Mouse (Mus musculus) mouse embryonic stem cell (cell line): ENCODE data around the gene Prr23a2.
"Not testable (repeated sequence)": the region's sequence is repeated elsewhere in the genome, so short reads cannot be mapped to it uniquely, and the experiment has no call there.

Source experiments
- in situ Hi-C, 2 experiments: fragments of 300-500 bp; cut with MboI; formaldehyde crosslinking; loops; 1 replicate in 1 of 2; 3 replicates in 1 of 2; pipeline ENCODE4 v1.14.3; 2019 to 2020; ENCODE audit warnings: low sequenced_read_pairs in 2 of 2, low pct_unique_long_range_greater_than_20kb in 1 of 2, mixed read lengths in 1 of 2; ENCODE audit not compliant: unreplicated experiment in 1 of 2

Prr23a2 gene

GRCm38 (mm10) chr9:98856210-98856609 lies at the start of gene Prr23a2:
Prr23a2 (plus strand) TSS chr9:98856494.
- in situ Hi-C loops, result no loop called here

DNA sequence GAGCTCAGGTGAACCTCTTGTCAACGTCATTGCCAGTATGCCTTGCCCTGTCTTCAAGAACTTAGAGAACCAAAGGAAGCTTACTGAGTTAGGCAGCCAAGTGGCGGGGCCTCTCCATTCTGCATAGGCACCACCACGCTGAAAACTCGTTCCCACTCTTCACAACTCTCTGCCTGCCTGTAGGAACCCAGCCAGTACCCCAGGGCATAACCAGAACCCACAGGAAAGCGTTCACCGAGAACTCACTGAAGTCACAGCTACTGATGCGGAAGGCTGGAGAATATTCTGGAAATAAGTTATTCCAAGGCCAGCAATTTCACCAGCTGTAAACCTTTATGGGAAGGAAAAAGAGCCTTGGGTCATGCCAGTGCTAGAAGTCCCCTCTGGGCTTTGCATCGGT lies 48.7 kb upstream of the Prr23a2 start:
- in situ Hi-C loops, result no loop called here

GRCm38 (mm10) chr9:98809526-98809925 lies 46.8 kb upstream of the Prr23a2 start:
- in situ Hi-C loops, result not testable (repeated sequence)

DNA sequence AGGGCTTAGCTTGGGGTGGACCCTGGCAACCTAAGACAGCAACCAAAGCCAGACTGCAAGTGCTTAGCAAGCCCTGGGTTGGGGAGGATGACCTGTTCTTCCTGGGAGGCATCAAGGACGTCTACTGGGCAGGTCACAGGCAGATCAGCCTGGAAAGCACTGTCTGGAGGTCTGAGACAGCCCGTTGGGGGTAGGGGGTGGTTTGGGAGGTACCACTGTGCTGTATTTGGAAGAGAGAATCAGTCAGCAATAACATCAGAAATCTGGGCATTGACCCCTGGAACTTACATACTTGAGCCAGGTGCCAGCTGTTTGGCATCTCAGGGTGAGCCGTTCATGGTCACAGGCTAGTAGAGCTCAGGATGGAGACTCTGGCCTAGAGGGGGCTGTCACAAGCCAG lies 40.2 kb upstream of the Prr23a2 start:
- in situ Hi-C loops, result no loop called here

GRCm38 (mm10) chr9:98817592-98817991 lies 38.7 kb upstream of the Prr23a2 start:
- in situ Hi-C loops, result no loop called here

DNA sequence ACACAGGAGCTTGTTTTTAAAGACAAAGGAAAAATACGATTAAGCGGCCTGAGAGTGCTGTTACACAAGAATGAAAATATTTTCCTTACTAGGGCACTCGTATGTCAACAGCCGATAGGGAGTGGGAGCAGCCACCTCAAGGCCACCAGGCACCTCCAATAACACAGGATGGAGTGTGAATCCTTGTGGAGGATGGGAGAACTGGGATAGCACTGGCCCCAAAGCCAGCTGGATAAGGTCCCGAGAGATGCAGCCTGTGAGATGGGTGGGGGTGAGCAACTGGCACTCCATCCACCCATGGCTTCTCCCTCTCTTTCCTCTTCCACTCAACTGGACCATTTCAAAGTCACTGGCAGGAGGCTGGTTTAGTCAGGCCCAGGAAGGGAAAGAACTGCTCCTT lies 37.3 kb upstream of the Prr23a2 start:
- in situ Hi-C loops, result no loop called here

GRCm38 (mm10) chr9:98819481-98819880 lies 36.8 kb upstream of the Prr23a2 start:
- in situ Hi-C loops, result no loop called here

- in situ Hi-C loops, result no loop called here
Measured at GRCm38 (mm10) chr9:98820461-98820860, 35.8 kb upstream of the Prr23a2 start.

DNA sequence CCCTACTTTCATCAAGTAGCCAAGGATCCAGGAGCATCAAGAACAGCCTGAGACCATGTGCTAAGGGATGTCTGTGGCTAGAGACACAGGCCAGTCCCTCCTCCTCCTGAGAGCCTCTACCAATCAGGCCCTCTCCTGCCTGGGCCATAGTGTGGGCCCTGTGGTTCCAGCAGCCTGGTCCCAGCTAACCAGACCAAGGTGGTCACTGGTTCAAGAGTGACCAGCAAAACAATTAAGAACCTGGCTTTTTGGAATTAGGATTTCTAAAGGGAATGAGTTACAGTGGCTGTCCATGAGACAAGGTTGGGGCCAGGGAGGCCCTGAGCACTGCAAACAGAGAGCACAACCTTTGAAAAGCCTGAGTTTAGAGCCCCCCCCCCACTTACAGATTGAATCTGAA lies 35.2 kb upstream of the Prr23a2 start:
- in situ Hi-C loops, result no loop called here

- in situ Hi-C loops, result no loop called here
Measured at GRCm38 (mm10) chr9:98823805-98824204, 32.5 kb upstream of the Prr23a2 start.

GRCm38 (mm10) chr9:98829508-98829907 lies 26.8 kb upstream of the Prr23a2 start:
- in situ Hi-C loops, result no loop called here

DNA sequence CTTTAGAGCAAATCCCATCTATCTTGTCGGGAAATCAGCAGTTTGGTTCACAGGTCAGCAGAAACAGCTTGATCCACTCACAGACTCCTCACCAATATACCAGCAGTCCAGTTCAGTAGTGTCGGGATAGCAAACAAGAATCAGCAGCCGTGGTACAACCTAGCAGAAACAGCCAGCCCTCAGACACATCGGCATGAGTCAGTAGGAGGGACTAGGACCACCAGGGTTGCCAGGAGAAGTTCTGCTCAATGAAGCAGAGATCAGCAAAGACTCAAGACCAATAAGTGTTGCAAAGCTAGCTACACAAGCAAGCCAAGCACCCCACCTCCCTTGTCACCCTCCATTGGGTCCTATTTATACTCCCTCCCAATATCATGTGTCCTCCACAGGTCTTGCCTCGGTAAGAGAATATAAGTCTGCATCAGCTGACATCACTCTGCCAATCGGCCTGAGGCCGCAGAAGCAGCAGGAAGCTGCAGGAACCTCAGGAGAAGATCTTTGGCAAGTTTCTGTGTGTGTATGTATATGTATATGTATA lies 18.7 kb upstream of the Prr23a2 start:
- in situ Hi-C loops, result no loop called here

DNA sequence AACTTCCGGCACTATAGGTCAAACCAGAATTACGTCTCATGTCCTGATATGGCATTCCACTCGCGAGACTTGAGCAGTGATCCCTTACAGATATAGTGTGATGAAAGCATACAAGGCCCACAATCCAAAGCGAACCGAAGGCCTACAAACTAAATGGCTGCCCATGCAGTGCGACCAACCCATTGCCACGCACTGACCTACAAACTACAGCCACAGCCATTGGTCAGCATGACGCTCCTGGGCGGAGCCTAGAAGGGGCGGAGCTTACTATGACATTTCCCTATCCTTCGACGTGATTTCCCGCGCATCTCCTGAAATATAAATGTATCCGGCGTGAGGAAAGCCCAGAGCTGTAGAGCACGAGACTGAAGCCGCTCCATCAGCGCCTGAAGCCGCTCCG lies 14.2 kb upstream of the Prr23a2 start, which contains the start of gene Prr23a1:
Prr23a1 (plus strand) TSS at position 387 of the 400 bp plus-strand sequence.
- in situ Hi-C loops, result loop anchor here in 1 of 2 experiments (10.0 kb wide), 1 partner anchor 217 kb away; no protein-coding TSS in a partner anchor

- in situ Hi-C loops, result no loop called here
Measured at GRCm38 (mm10) chr9:98863463-98863862, 7.2 kb downstream of the Prr23a2 start.

GRCm38 (mm10) chr9:98864571-98864970 lies 8.3 kb downstream of the Prr23a2 start, which contains the start of gene Prr23a3:
Prr23a3 (plus strand) TSS chr9:98864767.
- in situ Hi-C loops, result no loop called here

DNA sequence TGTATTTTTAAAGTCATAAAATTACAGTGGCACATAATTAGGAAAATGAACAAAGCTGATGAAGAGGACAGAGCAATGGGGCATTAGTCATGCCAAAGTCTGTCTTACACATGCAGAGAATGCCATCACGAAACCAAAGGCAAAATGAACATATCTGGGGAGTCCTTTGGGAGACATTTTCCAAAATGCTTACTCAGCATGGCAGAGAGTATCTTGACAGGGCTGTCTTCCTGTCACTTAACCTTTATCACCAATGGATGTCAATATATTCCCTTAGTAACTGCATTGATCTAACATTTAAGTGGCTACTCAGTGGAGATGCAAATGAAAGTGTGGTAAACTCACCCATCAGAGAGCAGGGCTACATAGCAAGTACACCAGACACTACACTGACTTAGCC lies 45.2 kb downstream of the Prr23a2 start:
- in situ Hi-C loops, result no loop called here

DNA sequence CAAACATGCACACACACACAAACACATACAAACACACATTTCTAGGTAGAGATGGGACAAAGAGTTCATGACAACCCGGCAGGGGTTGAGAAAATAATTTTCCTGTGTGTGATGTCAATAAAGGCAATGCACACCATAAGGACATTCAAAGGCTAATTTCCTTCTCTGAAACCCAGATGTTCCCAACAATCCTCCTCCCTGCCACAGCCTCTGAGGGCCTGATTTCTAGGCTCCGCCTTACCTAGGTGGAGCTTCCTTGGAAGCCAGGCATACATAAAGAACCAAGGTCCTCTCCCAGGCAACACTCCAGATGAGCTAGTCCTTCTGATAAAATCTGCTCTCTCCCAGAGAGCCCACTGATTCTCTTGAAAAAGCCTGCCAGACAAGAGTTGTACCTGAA lies 46.5 kb downstream of the Prr23a2 start, which contains the start of gene 7420426K07Rik:
7420426K07Rik (plus strand) TSS at position 301 of the 400 bp plus-strand sequence.
- in situ Hi-C loops, result no loop called here
